Mouse (Mus musculus) macrophage (primary cell): ENCODE results near the gene Cd2ap. TPM values are rescaled to one million over a fixed set of nuclear protein-coding genes. Genes with fewer than 3 reads are reported as not detected.

ENCODE experiments used
- H3K27ac ChIP-seq: fragments of 350-480 bp; formaldehyde crosslinking; 2 replicates; pipeline ENCODE4 v1.9.0; 2021
- H3K36me3 ChIP-seq: fragments of 350-480 bp; formaldehyde crosslinking; 2 replicates; pipeline ENCODE4 v1.9.0; 2021; ENCODE audit errors: inconsistent target
- H3K4me3 ChIP-seq: fragments of 350-480 bp; formaldehyde crosslinking; 2 replicates; pipeline ENCODE4 v1.9.0; 2021; ENCODE audit errors: inconsistent target
- H3K79me2 ChIP-seq: fragments of 350-480 bp; formaldehyde crosslinking; 2 replicates; pipeline ENCODE4 v1.9.0; 2021; ENCODE audit errors: inconsistent target
- WGBS: methylation state at CpG from one replicate; pipeline ENCODE4 v1.1.7; 2026; ENCODE audit warnings: inconsistent platforms; ENCODE audit not compliant: missing documents; 5-methylcytosine and 5-hydroxymethylcytosine counted together
- polyA plus RNA-seq: library from polyadenylated mRNA; stranded (reverse); fragments of 250-400 nt; gene quantifications from 3 replicates; pipeline ENCODE4 v1.2.4, GENCODE M21; 2018; ENCODE audit warnings: inconsistent platforms

The Cd2ap gene
- polyA plus RNA-seq, 1 experiment from 2014 or later, result 31.0 TPM

DNA sequence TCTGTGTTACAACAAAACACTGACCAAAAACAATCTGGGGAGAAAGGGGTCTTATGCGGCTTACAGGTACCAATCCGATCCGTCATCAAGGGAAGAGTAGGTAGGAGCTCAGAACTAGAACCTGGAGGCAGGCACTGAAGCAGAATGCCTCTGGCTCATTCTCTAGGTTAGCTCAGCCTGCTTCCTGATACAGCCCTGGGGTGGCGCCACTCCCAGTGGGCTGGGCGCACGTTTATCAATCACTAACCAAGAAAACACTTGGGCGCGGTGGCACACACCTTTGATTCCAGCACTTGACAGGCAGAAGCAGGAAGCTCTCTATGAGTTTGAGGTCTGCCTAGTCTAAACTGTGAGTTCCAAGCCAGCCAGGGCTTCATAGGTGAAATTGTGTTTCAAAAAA, 7.3 kb upstream of the Cd2ap start:
- H3K27ac ChIP-seq, result no peak overlapping the region
- H3K4me3 ChIP-seq, result no peak overlapping the region
- WGBS, result 86% methylated on average over 8 of the region's 8 CpGs
- no peaks in the 10 kb centered on the region for H3K79me2 ChIP-seq
- no peaks in the 10 kb centered on the region for H3K36me3 ChIP-seq

DNA sequence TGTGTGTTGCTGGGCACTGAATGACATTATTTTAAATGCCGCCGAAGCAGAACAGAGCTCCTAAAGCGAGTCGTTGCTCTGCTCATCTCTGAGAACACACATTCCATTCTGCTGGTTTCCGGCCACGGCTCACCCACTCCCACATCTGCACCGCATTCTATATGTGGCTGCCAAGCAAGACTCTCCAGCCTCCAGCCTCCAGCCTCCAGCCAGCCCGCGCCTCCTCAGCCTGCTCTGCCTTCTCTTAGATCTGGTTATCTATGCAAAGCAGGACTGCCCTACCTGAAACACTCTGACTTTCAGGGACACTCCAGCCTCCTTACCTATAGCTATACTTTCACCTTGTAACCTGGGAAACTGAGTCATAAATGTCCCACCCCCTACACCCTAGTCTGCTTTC, 6.8 kb upstream of the Cd2ap start:
- H3K4me3 ChIP-seq, result no peak overlapping the region
- H3K79me2 ChIP-seq, result no peaks in the 10 kb centered on the region
- H3K36me3 ChIP-seq, result no peaks in the 10 kb centered on the region
- WGBS, result 92% methylated on average over 7 of the region's 9 CpGs
- no peak overlapping the region for H3K27ac ChIP-seq

DNA sequence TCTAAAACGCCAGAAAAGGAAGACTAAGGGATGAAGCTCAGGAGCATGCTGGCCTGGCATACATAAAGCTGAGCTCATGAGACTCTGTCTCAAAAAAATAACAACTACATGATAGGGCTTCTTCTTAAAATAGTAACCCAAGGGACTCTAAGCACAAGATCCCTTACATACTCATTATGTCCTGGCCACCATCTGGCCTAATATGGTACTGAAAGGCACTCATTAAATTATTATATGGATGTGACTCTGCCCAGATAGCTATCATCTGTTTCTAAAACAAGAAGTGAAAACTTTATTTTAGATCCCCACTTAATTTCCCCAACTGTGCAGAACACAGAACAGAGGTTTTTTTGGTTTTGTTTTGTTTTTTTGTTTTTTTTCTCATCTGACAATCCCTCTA, 6.4 kb upstream of the Cd2ap start:
- 89% methylated on average over 1 of the region's 1 CpGs for WGBS
- Histone ChIP-seq H3K36me3 (no peaks in the 10 kb centered on the region), H3K27ac (no peak overlapping the region), H3K79me2 (no peaks in the 10 kb centered on the region), H3K4me3 (no peak overlapping the region)

DNA sequence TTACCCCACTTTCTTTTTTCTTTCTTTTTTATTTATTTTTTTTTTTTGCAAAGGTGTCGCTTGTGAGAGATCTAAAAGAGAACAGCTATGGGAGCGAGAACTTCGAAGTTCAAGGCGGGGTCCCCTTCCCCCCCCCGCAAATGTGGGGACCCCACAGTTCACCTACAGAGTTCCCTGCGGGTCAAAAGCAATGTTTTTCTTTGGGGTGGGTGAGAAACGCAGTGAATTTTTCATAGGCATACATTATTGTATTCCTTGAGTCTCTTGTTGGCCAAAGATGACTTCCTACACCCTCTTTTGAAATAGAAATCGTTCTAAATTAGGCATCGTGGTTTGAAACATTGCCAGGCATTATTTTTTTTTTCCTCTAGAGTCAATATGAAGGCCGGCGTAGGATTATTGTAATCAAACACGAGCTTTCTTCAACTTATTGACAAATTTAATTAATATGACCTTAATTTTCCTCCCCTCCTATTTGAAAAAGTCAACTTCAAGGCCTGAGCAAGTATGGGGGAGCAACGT, 500 bp upstream of the Cd2ap start:
- WGBS, result 17% methylated on average over 12 of the region's 13 CpGs
- Histone ChIP-seq H3K27ac (no peak overlapping the region), H3K4me3 (peak overlapping the region; percentile 33), H3K79me2 (peaks cover 40% of the 10 kb centered on the region), H3K36me3 (no peaks in the 10 kb centered on the region)

DNA sequence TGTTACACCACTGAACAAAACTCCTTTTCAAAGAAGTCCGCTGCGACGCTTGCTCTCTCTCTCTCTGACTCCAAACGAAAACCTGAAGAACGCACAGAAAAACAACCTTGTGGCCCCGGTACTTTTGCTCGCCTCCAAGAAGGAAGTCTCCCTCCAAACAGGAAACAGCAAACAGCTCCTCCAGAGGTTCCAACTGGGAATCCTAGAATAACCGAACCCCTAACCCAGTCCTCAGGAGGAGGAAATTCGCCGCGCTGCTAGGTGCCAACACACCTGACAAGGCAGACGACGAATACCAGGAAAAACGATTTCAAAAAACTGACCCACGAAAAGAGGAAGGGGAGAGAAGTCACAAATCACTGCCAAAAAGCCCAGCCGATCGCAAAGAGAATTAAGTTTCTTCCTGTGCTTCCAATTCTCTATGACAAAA, 879 bp downstream of the Cd2ap start:
- Histone ChIP-seq H3K27ac (no peak overlapping the region; the same call in 1 of the 2 replicates), H3K36me3 (no peaks in the 10 kb centered on the region), H3K79me2 (peaks cover 54% of the 10 kb centered on the region), H3K4me3 (peak overlapping the region; percentile 57)
- WGBS, result 3% methylated on average over 17 of the region's 17 CpGs

DNA sequence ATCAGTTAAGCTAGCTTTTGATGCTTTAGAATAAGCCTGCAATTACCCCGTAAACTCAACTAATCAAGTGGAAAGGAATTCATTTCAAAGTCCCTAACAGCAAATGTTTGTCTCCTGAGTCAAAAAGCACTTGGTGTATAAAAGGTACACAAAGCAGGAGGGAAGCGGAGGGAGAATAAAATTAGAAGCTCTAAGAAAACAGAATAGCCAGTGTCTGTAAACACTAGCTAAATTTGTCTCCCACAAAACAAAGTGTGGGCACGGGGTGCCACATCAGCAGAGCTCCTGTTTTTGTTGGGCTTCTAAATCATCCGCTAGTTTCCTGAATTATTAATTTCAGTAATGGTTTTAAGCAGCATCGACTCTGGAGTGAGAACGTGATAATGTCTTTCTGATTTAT, 1.4 kb downstream of the Cd2ap start:
- Histone ChIP-seq H3K79me2 (peaks cover 60% of the 10 kb centered on the region), H3K27ac (no peak overlapping the region), H3K4me3 (peak overlapping the region; percentile 57), H3K36me3 (no peaks in the 10 kb centered on the region)
- WGBS, result 46% methylated on average over 6 of the region's 6 CpGs

DNA sequence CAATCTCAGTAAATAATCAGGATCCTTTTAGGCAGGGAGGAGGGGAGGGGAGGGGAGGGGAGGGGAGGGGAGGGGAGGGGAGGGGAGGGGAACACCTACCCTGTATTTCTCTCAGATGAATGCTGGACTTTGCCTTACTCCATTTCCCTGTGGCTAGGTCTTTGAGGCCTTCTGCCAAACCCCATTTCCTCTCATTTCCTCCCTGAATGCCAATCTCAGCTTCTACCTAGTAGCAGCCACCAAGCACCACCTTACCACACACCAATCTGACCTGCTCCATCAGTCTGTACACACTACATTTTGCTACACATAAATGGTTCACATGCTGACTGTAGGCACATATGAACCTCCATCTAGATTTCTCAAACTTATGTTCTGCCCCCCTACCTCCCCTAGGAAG, 6.0 kb downstream of the Cd2ap start:
- Histone ChIP-seq H3K36me3 (no peaks in the 10 kb centered on the region), H3K79me2 (peaks cover 100% of the 10 kb centered on the region), H3K4me3 (no peak overlapping the region), H3K27ac (no peak overlapping the region)

DNA sequence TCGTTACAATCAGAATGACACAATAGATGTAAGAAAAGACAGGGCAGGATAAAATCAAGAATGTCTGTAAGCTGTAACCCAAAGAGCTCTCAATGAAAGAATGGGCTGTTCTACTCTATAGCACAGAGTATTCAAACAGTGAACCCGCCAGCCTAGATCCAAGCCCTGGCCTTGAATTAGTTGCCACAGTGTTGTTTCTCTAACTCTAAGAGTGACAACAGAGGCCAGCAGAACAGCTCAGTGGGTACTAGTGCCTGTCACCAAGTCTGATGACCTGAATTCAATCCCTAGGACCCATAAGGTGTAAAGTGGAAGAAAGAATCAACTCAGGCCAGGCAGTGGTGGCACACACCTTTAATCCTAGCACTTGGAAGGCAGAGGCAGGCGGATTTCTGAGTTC, 13.3 kb downstream of the Cd2ap start:
- Histone ChIP-seq H3K79me2 (peaks cover 100% of the 10 kb centered on the region), H3K4me3 (no peak overlapping the region), H3K36me3 (no peaks in the 10 kb centered on the region), H3K27ac (no peak overlapping the region)
- 96% methylated on average over 3 of the region's 3 CpGs for WGBS

DNA sequence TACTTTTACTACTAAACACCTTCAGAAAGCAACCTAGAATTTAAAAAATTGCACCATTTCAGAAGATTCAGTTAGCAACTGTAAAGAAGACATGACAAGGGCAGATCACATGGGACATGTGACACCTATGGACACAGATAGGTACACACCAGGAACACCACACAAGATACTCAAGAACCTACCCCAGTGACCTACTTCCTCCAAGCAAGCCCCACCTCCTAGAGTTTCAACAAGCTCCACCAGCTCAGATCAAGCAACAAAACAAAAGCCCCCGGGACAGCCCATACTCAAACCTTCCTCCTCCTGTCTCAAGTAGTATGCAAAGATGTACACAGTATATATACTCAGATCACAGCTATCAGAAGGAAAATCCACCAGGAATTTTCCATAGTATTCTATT, 16.1 kb downstream of the Cd2ap start:
- no peak overlapping the region for H3K27ac ChIP-seq
- H3K79me2 ChIP-seq, result peaks cover 98% of the 10 kb centered on the region
- WGBS, result 40% methylated on average over 1 of the region's 1 CpGs
- H3K36me3 ChIP-seq, result no peaks in the 10 kb centered on the region
- H3K4me3 ChIP-seq, result no peak overlapping the region

DNA sequence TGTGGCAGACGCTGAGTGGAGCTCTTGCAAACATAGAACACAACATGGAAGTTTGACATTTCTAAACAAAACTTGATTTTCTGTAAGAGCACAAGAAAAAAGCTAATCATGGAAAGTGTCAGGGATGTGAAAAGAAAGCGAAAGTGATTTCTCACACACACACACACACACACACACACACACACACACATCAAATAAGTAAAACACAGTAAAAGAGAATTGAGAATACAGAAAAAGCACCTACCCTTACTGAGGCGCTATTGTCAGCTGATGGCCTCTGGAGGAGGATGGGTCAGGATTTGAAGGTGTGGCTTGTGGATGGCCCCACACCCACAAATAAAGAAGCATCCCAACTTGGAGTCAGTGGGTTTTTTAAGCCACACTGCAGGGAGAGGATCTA, 19.0 kb downstream of the Cd2ap start:
- no peak overlapping the region for H3K27ac ChIP-seq
- peaks cover 98% of the 10 kb centered on the region for H3K79me2 ChIP-seq
- no peak overlapping the region for H3K4me3 ChIP-seq
- no peaks in the 10 kb centered on the region for H3K36me3 ChIP-seq
- 96% methylated on average over 3 of the region's 3 CpGs for WGBS

DNA sequence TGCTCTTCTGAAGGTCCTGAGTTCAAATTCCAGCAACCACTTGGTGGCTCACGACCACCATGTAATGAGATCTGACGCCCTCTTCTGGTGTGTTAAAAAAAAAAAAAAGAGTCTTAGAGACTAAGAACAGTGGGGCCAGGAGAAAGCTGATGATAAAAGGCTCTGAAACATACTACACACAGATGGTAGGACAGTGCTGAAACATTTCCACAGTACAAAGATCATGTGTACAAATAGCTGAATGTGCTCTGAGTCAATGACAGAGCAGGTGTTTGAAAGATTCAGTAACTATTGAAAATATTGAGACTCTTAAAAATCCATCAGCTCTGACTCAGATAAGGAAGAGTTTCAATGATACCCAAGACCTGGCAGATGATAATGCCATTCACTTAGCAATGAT, 29.4 kb downstream of the Cd2ap start:
- Histone ChIP-seq H3K36me3 (no peaks in the 10 kb centered on the region), H3K27ac (no peak overlapping the region), H3K4me3 (no peak overlapping the region), H3K79me2 (peaks cover 8% of the 10 kb centered on the region; the same call in 1 of the 2 replicates)
- 84% methylated on average over 2 of the region's 2 CpGs for WGBS

DNA sequence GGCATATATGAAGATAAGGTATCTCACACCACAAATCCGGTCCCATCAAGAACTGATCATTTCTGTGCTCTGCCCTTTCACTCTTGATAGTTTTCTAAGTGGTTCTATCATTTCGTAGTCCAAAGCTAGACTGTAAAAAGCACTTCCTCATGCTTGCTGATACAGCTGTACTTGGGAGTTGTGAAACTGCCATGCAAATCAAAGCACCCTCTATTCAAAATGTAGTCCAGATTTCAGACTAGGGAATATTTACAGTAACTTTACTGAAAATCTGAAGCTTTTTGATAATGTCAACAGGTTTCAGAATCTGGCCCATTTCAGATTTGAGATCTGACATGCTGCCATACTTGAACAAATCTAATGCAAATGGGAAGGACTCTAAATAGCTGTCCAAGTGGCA, 39.3 kb downstream of the Cd2ap start:
- WGBS, result 75% methylated on average over 2 of the region's 2 CpGs
- Histone ChIP-seq H3K27ac (no peak overlapping the region), H3K79me2 (no peaks in the 10 kb centered on the region), H3K4me3 (no peak overlapping the region), H3K36me3 (peaks cover 5% of the 10 kb centered on the region; the same call in 1 of the 2 replicates)

DNA sequence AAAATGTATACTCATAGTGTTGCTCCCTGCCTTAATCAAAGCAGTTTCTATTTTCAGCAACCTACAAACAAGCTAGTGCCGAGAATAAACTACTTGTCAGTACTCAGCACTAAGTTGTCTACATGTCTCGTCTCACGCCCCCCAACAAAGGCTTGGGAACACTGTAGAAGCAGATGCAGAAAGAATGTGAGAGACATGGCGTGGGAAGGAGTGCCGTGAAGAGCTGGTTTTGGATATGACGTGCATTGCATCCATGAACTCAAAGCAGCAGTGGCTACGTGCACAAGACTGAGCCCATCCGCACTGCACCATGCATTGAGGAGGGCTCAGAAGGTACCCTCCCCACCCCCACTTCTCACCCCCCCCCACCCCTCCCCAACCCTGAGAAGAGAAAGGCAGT, 53.7 kb downstream of the Cd2ap start:
- Histone ChIP-seq H3K27ac (no peak overlapping the region), H3K79me2 (no peaks in the 10 kb centered on the region), H3K36me3 (peaks cover 47% of the 10 kb centered on the region), H3K4me3 (no peak overlapping the region)
- 95% methylated on average over 8 of the region's 8 CpGs for WGBS

DNA sequence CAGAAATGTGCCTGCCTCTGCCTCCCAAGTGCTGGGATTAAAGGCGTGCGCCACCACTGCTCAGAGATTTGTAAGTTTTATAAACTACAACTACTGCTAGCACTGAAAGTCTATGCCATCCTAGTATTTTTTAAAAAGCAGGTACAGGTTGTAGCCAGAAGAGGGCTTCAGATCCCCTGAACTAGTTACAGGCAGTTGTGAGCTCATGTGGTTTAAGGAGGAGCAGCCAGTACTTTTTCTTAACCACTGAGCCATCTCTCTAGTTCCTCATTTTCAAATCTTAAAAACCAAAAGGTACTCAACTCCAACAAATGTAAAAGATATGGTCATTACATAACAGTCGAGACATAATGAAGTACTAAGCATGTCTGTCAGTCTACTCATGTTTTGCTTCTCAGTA, 61.1 kb downstream of the Cd2ap start:
- Histone ChIP-seq H3K79me2 (no peaks in the 10 kb centered on the region), H3K4me3 (no peak overlapping the region), H3K27ac (no peak overlapping the region), H3K36me3 (peaks cover 23% of the 10 kb centered on the region)
- WGBS, result 67% methylated on average over 3 of the region's 3 CpGs

DNA sequence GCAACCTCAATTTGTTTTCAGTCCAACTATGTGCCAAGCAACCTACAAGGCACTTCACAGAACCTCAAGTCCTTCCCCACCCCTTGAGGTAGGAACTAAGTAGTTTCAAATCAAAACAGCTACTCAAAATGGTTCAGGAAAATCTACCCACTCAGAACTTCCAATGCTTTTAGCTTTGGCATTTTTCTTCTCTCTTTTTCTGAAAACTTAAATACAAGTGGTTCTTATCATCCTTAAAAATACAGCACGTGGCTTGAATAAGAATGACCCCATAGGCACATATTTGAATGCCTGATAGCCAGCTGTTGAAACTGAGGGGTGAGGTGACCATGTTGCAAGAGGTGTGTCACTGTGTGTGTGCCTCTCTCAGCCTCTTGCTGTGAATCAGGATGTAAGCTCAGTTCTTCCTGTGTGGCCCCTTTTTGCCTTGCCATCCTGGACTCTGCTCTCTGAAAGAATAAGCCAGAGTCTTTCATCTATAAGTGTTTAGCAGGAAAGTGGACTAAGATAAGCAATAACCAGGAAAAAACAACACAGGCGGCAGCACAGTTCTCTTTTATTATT, 84.0 kb downstream of the Cd2ap start:
- Histone ChIP-seq H3K27ac (no peak overlapping the region), H3K36me3 (peaks cover 33% of the 10 kb centered on the region), H3K79me2 (no peaks in the 10 kb centered on the region), H3K4me3 (no peak overlapping the region)
- WGBS, result 72% methylated on average over 2 of the region's 2 CpGs

DNA sequence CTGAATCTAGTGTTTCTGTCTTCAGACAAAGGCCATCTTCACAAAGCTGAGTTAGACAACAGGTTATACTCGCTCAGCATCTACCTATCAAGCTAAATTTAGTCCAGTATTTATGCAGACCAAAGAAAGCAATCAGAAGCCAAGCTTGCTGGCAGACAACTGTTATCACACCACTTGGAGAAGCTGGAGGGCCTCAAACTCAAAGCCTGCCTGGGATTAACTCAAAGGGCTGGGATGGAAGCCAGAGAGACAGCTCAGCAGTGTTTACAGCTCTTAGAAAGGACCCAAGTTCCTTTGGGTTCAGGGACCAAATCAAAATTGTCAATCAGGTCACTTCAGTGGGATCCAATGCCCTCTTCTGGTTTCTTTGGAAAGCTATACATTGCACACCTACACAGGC, 85.7 kb downstream of the Cd2ap start:
- Histone ChIP-seq H3K36me3 (peaks cover 18% of the 10 kb centered on the region), H3K4me3 (no peak overlapping the region), H3K27ac (no peak overlapping the region), H3K79me2 (no peaks in the 10 kb centered on the region)
- 89% methylated on average over 1 of the region's 1 CpGs for WGBS
